Mouse (Mus musculus) right cerebral cortex, postnatal 14 days (tissue): ENCODE measurements around the gene Ptk7.
A peak's percentile ranks its signal among the peaks of the same experiment; 100 is the strongest.

Experiments used
- DNase-seq: peaks from one replicate; pipeline ENCODE4 v3.0.0; 2022

The Ptk7 gene

DNA sequence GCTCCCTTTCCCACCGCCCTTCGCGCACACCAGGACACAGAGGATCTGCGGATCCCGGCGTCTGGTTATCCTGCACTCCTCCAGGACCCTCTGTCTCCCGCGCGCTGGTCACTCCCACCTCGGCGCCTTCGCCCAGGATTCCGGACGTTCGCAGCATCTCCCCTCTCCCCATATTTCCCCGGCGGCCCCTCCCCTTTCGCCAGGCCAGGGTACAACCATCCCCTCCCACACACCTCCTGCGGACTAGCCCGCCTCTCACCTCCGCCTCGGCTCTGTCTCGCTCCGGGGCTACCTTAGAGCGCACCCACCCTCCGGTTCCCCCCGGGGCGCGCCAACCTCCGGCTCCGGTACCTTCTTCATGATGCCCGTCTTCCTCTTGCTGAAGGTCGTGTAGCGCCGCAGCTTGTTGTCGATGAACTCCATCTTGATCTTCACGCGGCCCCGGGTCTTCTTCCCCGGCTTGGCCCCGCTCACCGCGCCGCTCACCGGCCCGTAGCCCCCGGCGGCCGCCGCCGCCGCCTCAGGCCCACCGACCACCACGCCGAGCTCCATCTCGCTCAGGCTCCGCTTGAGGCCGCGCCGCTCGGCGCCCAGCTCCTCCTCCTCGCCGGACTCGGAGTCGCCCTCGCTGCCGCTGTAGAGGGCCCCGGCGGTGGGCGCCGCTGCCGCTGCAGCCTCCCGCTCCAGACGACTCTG, 74.2 kb downstream of the Ptk7 start:
- peak; percentile 41 for DNase-seq

DNA sequence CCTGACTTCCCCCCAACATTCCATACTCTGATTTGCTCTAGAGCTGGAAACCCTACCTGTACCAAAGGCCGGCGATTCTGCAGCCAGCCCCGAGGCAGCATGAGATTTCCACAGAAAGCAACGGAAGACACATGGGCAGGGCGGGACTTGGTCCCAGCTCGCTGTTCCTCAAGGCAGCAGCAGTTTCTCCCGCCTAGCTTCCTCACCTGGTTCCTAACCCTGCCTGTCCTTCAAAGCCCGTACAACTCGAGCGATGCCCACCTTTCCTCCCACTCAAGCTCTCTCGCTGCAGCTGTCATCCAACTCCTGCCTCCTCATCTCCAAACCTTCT, 74.7 kb downstream of the Ptk7 start:
- DNase-seq = no peak

DNA sequence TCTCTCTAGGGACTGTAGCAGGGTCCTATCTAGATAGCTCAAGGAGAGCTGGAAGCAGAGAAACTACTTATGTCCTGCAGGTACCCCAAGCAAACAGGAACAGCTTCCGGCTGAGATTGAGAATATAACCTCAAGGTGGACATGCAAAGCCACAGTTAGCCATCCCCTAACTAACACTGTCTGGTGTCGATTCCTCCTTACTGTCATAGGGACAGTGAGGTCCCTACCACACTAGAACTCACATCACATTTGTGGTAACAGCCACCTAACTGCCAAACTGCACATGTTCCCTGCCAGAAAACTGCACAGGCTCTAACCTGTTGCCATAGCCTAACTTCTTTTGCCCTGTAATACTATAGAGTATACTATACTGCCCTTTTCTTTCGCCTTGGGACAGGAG, 75.4 kb downstream of the Ptk7 start:
- DNase-seq = no peak

DNA sequence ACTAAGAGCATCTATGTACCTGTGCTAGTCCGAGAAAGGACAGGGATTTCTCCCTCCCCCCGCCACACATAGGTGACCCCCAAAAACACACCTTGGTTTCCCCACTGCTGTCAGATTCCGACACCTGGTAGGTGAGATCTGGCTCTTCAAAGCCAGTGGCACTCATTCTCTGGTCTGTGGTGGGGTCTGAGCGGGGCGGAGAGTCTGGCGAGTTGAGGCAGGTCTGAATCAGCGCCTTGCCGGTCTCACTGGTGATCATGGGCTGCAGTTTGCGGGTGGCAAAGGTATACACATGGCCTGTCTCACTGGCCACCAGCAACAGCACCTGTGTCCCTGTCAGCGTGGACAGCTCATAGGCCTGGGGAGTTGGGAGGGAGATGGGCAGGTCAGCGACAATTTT, 75.8 kb downstream of the Ptk7 start:
- DNase-seq = no peak

DNA sequence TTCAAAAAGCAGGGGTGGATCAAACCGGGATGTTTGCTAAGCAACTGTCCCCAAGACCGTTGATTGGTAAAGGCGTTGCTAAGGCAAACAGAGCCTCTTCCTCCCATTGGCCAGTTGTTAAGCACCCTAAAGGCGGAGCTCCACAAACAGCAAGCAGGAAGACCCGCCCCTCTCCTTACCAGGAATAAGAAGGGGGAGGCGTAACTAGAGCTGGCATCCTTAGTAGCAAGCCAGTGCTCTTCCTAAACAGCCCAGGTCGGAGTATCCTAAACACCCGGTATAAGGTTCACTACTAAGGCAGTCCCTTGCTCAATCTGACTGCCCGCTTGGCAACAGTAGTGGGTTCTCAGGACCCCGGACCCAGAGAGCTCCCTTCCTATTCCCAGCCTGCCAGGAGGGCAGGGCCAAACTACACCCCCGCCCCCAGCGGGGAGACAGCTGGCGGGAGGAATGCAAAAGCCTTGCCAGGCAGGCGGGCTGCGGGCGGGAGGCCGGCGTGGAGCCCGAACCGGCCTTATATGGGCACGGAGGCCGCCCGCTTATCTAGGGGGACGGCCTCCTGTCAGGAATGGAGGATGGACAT, 76.4 kb downstream of the Ptk7 start:
- peak; percentile 84 for DNase-seq

DNA sequence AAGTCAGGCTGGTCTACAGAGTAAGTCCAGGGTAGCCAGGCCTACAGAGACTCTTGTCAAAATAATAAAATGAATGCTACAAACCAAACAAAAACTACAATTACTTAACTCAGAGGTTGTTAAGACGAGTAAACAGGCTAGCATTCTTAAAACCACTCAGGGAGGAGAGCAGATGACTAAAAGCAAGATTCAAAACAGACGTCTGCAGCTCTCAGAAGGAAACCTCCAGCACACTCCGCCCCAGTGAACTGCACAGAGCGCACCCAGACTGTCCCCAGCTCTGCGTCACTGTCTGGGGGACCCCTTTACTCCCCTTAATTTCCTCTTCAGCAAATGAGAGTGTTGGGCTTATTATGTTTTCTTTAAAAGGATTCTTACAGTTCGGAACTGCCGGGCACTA, 77.2 kb downstream of the Ptk7 start:
- DNase-seq = no peak

DNA sequence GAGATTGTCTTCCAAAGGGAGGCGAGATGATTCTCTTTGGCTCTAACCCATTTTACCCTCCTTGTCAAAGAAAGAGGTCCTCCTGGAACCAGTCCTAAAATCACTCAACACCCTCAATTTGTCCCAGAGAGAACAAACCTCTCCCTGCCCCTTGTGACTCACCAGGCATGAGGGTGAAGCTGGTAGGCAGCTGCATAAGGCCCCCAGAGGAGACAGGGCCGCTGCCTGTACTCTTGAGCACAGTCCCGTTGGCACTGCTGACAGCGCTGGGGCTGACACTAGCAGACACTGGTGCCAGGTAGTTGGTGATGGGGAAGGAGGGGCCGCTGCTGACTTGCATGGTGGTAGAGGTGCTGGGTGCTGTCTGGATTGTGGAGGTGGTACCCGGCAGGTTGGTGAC, 77.9 kb downstream of the Ptk7 start:
- no peak for DNase-seq

DNA sequence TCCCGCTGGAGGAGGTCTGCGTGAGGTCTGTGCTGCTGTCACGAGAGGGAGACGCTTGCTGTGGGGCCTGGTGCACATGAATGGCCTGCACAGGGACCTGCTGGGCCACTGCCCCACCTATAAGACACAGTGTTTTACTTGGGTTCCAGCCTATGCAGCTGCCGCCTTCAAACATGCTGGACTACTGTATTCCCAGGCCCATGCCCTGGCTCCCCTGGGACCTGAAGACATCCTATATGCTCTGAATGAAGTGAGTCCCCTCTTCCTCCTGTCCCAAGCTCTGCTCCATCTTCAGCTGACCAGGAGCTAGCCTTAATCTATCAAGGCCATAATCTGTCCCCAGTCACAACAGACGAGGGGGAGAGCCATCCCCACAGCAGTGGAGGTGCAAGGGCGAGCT, 78.4 kb downstream of the Ptk7 start:
- DNase-seq = no peak

DNA sequence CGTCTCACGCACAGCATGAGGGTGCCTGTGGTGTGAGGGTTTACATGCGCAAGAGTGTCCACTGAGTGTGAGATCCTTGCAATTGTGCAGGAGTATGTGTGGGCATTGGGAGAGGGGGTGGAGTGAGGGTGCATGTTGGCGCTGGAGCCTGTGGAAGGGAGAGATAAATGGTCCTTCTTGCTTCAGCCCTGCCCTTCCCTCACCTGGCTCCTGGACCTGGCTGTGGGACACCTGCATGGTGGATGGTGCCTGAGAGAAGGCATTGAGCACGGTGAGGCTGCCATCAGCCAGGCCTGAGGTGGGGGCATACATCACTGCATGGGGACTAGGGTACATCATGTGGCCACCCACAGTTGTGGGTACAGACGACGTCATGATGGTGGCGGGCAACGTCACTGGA, 79.7 kb downstream of the Ptk7 start:
- DNase-seq = no peak

DNA sequence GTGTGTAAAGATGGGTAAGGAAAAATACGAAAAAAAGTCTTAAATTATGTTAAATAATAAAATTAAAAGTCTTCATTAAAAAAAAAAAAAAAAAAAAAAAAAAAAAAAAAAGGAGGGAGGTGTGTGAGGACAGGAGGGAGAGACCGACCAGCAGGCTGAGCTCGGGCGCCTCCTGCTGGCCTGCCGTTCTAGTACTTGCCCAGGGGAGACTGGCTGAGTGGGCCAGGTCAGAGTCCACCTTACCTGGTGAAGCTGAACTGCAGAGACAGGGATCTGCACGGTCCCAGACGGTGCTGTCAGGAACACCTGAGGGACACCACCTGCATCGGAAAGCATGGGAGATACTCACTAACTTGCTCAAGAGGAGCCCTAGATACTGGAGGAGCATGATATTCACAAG, 80.1 kb downstream of the Ptk7 start:
- peak; percentile 67 for DNase-seq

DNA sequence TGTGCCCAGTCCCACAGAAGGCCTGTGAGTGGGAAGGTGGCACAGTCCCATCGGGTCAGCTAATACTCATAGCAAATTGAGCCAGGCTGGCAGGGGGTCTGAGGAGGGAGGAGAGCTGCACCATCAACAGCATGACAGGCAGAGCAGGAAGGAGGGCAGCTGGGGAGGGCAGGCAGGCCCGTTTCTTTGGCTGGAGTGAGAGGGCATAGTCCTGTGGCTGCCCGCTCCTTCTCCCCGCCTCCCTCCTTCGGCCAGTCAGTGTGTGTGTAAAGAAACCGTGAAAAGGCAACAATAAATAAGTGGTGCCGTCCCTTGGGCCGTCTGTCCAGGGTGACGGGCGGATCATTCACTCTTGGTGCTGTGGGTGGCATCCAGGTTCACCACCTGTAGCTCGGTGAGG, 80.6 kb downstream of the Ptk7 start:
- no peak for DNase-seq

DNA sequence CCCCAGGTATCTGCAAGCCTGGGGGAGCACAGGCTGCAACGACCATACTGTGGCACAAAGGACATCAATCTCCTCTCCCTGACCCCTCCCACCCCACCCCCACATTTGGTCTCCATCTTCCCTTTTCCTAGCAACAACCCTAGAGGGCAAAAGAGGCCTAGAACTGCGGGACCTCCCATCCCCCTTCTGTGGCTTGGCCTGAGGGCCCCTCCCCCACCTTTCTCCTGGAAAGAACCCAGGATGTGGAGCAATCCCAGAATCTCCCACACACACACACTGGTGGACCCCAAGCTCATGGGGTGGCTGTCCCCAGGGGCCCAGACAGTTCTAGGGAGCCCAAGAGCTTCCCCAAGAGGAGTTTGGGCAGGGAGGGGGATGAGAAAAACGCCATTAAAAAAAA, 81.4 kb downstream of the Ptk7 start:
- no peak for DNase-seq

DNA sequence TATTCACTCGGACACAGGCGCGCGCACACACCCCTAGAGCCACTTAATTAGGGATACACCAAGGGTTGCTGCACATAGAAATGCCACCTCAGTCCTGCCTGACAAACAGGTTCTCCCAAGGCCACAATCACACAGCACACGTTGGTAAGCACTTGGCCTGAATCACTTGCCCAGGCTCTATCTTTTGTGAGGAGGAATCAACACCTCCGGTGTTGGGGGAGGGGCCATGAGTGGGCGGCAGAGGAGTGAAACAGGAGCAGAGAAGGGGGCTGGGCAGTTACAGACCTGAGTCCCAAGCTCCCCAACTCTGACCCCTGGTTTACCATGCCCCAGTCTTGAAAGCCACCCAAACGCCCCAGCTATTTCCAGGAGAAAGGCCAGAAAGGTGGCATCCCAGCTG, 82.3 kb downstream of the Ptk7 start:
- DNase-seq = no peak

DNA sequence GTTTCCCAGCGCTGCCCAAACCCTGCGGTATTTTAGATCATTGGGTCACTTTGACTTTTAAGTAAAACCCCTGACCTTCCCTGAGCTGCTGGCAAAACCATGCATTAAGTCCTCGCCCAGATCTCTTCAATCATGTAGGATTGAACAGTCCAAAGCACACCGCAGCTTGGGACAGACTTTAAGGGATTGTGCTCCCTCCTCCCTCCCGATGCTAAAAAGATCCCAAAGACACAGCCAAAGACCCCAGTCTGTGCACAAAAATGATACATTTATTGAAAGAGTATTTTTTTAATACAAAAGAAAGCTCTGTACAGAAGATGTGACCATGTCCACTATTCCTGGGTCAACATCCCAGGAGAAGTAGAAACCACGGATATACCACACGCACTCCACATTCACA, 82.7 kb downstream of the Ptk7 start:
- no peak for DNase-seq

DNA sequence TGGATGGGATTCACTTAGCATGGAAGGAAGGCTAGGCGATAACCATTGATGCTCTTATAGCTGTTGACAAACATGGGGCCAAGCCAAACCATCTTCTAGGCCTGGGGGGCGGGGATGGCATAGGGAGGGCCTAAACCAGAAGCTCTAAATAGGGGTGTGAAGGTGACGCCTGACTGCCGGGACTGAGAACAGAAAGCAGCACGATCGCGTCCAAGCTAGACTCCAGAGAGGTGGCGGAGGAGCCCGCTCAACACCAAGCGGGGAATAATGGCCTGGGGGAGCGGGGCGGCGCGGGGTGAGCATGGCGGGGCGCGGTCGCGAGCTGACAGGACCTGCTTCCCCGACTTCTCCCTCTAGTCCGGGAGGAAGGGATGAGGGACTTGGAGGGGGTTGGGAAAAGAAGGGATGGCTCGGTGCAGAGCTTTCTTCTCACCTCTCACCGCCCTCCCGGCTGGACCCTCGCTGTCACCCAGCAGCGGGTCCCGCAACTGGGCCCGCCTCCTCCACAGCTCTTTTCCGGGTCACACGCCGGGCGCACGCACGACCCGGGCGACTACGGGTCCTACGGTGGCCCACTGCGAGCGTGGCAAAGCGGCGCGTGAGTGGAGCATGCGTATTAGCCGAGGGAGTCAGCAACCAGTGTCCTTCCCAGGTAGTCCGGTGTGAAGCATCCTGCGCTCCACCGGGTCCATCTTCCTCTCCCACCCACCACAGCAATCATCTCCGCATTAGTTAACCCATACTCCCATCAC, 83.3 kb downstream of the Ptk7 start, which contains the start of gene Cul9:
Cul9 (minus strand) TSS at position 576 of the 752 bp plus-strand sequence.
- peak; percentile 89 for DNase-seq

DNA sequence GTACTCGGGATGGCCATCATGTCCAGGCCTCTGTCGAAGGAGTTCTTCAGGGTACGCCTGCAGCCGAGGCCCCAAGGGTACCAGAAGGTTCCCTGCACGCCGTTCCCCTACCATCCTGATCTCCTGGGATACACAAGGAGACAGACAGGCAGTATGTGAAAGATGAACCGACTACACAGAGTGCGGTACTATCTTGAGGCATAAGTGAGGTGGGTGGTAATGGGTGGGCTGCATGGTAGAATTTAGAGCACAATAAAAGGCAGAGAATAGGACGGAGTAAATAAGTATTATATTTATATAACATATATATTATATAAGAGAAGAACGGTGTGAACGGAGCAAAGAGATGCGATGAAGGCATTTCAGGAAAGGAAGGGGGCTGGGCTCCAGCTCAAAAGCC, 85.6 kb downstream of the Ptk7 start:
- DNase-seq = no peak

DNA sequence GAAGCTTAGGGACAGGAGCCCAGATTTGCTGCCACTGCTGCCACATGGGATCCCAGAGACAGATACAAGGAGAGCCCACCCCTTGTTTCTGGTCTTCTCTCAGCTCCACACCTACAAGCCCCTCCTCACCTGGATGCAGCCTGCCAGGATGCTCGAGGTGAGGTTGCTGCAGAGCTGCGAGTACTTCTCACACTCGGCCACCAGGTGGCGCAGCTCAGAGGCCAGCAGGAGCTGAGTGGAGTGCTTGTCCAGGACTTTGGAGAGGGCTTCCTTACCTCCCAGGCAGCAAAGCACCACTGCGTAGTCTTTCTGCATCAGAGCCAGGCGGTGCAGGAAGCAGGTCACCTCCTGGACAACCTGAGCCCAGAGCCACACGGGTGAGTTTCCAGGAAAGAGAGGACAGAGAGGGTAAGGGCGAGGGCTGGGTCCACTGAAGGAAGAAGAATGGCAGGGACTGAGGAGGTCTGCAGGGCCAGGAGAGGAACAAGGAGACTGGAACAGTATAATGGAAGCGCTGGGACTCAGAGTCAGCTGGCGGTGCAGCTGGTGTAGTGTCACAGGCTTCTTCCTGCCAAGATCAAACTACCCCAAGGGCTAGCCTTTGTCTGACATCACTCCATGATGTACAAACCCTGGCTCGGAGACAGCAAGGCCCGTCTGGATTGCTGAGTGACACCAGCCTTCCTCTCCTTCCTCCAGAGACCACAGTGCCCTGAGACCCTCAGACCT, 103.6 kb downstream of the Ptk7 start:
- peak; percentile 74 for DNase-seq

DNA sequence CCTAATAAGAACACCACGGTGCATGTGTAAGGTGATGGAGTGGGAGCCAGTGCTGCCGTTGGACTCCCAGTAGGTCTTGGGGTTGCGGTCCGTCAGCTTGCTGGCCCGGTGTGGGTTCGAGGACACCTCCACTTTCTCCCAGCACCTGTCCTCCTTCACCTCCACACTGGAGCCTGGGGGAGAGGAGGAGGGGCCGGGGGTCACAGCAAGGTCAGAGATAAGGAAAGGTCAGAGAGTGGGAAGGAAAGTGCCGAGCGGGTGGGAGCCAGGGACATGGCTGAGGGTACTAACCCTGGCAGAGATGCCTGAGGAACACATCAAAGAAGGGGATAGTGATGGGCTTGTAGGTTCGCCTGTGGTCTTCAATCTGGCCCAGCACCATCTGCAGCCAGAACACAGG, 104.2 kb downstream of the Ptk7 start:
- no peak for DNase-seq

DNA sequence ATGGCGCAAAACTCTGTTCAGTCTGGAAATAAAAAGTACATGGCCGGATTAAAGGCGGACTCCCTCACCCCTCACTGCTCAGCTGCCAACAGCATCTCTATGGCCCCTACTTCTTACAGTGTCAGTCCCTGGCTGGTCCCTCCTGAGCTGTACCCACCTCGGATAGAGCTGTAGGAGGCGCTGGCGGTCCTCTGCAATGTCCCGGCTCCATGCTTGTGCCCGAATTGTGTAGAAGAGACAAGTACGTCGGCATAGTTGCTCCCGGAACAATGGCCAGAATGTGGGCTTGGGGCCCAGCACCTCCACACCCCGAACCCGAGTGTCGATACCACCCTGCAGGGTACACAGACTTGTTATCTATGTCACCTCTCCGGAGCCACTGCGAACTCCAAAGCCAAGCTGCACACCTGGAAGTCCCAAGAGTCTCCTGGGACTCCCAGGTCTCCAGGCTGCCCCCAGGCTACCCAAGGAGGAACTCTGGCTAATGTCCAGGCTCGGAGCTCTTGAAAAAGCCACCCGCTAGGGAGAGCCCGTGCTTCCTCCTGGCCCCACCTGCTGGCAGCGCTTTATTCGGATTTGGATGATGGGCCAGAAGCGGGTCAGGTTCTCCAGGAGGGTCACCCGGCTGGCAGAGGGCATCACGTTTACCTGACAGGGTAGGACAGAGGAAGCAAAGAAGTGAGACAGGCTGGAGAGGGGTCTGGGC, 107.2 kb downstream of the Ptk7 start:
- no peak for DNase-seq

DNA sequence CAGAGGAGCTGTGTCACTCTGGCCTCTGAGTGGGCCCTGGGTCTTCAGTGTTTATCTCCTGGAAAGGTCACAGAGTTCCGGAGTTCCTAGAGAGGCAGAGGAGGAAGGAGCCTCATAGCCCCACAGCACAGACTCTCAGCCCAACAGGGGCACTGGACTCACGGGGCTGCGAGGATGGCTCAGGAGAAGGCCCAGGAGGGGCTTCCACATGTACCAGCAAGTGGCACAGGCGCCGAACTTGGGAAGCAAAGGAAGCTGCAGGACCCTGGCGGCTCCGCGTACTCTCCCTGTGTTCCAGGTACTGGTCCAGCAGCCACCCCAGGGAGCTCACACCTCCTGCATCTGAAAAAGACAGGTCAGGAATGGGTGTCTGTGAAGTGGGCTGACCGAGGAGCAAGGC, 108.1 kb downstream of the Ptk7 start:
- no peak for DNase-seq

DNA sequence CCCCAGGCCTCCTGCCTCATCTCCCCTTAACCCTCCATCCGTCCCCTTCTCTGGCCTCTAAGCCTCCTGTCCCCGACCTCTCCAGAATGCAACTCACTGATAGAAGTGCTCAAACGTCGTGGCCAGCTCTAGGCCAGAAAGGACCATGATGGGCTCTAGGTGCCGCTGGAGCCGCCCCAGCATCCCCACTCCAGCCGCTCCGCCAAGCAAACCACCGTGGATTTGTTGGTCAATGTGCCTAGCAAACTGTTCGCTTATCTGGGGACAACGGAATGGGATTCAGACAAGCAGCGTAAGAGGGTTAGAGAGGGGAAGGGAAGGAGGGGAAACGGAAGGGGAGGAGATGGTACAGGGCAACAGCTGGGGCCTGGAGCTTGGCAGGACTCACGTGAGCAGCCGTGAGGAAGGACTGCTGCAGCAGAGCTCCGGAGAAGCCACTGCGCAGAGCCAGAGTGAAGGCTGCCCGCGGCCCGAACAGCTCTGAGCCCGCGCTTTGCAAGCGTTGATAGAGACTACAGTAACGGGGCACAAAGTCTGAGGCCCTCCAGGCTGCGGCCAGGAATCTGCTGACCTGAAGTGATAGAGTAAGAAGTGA, 108.8 kb downstream of the Ptk7 start:
- no peak for DNase-seq

DNA sequence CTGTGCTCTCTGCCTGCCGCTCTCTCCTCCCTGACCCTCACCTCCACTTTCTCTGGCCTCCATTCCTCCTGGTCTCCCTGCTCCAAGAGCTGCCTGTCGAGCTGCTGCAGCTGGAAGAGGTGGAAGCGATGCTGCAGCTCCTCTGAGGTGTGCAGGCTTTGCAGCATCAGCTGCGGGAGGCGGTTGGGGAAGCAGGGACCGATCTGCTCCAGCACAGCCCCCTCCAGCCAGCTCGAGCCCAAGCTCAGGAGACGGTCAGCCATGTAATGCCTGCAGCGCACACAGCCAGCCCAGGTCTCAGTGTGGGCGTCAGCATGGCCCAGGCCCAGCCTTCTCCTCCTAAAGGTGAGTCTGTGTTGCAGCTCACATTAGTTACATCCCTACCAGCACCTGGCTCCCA, 109.3 kb downstream of the Ptk7 start:
- DNase-seq = no peak
